Mouse (Mus musculus) lung, postnatal 14 days (tissue): ENCODE data around the gene Prdx2.

Source experiments
- DNase-seq: peaks from one replicate; pipeline ENCODE4 v3.0.0; 2021

Prdx2 gene

DNA sequence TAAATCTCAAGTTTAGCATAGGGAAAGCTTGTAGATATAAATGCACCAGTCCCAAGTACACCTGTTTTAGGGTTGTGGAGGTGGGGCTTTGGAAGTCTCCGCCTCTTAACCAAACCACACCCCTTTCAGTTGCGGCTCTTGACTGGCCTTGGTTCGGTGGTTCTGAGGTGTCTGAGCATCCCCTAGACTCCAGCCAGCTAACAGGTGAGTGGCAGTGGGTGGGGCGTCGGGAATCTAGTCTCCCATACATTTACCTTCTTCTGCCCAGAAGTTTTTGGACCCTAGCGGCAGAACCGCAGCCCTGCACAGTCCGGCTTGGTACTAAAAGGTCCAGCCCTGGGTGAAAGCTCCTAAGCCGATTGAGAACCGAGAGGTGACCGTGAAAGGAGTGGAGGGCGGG, 19.6 kb upstream of the Prdx2 start:
- DNase-seq: no peak

DNA sequence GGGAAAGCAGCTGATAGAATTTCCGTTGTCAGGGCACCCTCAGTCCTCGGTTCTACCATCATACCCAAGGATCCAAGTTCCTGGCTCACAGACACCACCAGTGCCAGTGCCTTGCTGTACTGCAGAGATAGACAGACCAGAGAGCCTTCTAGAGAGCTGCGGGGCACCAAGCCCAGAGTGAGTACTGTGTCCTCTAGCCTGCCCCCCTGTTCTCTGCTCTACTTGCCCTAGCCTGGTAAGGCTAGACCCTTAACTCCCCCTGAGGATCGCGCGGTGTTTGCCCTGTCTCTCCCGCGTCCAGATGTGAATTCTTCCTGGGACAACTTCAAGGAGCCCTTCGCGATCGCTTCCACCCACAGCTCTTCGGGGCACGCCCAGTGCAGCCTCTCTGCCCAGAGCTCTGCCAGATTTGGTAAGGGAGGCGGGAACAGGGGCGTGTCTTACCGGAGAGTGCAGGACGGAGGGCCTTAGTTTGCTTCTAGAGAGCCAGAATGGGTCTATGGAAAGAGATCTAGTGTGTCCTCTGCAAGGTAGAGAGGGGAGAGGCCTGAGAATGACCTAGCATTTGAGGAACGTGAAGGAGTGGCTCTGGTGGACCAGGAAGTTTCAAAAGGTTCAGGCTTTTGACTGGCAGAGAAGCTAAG, 16.7 kb upstream of the Prdx2 start:
- DNase-seq: peak; percentile 64

DNA sequence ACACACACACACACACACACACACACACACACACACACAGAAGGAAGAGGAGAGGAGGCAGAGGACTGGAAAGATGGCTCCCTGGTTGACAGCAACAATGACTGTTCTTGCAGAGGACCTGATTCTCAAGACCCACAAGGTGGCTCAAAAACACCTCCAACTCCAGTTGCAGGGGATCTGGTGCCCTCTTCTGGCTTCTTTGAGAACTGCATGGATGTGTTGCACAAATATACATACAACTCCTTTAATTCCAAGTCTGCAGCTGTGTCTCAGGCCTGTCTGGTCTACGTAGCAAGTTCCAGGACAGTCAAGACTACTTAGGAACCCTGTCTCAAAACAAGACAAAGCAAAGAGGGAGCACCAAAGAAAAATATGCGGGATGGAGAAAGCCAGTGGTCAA, 12.6 kb upstream of the Prdx2 start:
- peak; percentile 77 for DNase-seq

- no peak for DNase-seq
Observed at GRCm38 (mm10) chr8:84959811-84960210, 9.6 kb upstream of the Prdx2 start.

DNA sequence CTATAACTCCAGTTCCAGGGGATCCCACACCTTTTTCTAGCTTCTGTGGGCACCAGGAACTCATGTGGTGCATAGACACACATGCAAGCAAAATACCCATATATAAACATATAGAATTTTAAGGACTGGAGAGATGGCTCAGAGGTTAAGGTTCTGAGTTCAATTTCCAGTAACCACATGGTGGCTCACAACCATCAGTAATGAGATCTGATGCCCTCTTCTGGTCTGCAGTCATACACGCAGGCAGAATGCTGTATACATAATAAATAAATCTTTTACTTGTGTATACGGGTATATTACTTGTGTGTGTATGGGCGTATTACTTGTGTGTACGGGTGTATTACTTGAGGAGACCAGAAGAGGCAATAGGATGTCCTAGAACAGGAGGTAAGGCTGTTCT, 5.4 kb upstream of the Prdx2 start:
- no peak for DNase-seq

DNA sequence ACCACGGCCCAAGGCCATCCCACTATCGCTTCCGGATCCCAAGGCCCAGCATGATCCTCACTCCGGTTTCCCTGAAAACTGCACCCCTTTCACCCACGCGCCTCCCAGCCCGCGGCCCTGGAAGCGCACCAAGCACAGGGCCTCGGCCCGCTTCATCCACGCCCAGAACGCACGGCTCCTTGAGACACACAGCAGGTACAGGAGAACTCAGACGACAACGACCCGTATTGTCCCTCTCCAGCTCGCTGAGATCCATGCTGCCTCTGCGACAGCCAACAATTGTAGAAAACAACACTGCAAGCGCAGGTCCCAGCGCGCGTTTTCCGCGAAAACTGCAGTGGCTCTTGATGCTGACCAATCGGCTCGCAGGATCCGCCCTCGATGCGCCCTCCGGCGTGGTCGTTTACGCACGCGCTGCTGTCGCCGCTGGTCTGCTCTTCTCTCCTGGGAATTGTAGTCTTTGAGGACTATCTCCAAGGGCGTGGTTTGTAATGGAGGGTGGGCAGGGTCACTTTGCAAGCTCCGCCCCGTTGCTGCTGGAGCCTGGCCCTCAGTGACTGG, 3.6 kb upstream of the Prdx2 start:
- peak; percentile 92 for DNase-seq

DNA sequence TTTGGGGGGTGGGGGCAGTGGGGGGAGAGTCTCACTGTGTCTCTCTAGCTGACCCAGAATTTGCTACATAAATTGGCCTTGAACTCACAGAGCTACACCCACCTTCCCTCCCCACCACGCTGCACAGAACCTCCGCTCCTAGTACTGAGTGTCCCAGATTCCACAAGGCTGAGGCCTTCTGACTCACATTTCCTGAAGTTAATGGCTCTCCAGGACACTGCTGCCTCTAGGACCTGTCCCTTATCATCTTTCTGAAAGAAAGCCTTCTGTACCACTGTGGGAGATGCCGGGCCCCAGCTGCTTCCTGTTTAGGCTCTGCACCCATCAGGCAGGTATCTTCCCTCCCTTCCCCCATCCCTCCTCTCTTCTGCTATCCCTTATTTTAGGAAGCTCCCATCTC, 2.8 kb upstream of the Prdx2 start:
- no peak for DNase-seq

DNA sequence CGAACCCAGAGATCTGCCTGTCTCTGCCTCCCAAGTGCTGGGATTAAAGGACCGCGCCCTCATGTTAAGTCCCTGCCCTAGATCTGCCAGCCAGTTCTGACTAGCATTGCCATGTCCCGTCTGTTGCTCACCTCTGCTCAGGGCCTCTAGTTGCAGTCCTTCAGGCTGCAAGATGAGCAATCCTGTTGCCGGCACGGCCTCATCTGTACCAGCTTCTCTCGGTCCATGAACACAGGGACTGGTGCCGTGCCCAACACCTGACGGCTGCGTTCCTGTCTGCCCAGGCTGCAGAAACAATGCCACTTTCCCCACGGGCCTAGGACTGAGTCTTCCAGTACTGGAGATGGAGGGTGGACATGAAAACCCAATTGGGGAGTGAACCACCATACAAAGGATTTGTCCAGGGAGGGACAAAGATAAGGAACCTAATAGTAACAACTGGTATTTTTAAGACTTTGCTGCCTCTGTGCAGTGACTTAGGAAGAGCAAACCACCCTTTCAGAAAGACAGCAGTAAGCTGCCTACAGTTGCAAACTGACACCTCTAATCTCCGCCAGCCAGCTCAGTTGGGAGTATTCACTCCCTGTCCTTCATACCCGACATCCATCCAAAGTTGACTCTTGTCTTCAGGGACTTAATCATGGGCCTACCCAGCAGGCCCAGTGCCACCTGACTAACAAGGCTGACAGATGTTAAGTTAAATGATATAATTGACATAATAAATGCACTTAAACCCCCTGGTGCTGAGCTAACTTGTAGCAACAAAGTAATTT, 1.7 kb upstream of the Prdx2 start:
- DNase-seq: no peak

- DNase-seq: no peak
Observed at GRCm38 (mm10) chr8:84968650-84969049, 737 bp upstream of the Prdx2 start.

DNA sequence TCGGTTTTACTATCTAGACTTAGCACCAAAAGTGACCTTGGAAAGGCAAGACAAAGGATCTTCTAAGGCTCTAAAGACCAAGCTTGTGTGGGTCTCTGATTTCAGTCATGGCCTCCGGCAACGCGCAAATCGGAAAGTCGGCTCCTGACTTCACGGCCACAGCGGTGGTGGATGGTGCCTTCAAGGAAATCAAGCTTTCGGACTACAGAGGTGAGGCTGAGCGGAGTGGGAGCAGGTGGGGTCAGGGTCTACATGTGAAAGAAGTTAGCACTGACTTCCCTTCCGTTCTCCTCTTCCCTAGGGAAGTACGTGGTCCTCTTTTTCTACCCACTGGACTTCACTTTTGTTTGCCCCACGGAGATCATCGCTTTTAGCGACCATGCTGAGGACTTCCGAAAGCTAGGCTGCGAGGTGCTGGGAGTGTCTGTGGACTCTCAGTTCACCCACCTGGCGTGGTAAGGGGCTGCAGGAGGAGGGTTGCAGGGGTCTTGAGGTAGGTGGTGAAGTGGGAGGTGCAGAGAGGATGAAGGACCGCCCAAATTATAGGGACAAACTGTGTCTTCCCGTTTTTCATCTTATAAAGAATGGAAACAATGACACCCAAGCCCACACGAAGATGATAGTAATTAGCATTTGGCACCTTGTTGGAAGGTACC, 876 bp downstream of the Prdx2 start:
- DNase-seq: no peak

DNA sequence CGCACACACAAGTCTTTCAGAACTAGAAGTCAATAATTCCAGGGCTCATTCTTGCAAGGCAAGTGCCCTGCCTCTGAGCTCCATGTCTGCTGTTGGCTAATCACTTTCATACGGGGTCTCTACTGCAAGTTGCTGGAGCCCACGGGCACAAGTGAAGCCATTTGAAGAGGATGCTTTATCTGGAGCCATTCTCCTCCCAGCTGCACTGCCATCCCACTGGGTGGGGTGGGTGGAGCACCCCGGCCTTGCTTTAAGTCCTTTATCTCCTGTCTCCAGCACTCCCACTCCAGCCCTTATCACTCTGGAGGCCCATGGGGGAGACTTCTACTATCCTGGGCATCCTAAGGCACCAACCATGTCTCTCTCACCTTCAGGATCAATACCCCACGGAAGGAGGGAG, 1.5 kb downstream of the Prdx2 start:
- no peak for DNase-seq

- DNase-seq: no peak
Observed at GRCm38 (mm10) chr8:84973079-84973478, 3.7 kb downstream of the Prdx2 start.

DNA sequence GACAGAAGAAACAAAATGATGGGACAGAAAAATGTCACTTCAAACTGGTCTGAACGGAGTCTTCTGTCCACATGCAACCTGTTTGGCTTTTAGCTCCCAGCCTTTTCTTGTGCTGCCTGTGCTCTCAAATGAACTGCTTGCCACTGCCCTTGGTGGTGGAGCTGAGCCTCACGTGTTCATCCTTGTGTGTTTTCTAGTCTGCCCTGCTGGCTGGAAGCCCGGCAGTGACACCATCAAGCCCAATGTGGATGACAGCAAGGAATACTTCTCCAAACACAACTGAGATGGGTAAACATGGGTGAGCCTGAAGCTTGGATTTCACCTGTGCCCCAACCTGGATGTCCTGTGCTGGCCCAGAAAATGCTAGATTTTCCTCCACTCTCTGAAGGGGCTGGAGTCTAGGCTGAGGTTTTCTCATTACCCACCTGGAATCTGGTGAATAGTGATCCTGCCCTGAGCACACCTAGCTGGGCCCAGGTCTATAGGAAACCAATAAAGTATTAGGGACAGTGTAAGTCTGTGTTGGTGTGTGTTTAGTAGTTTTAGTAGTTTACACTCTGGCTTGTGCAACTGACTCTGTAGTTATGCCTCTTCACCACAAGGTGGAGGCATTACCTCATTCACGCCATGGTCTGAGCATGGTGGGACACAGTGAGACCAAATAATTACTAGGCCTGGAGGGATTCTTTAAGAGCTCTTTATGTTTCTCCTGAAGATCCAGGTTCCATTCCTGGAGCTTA, 4.6 kb downstream of the Prdx2 start:
- DNase-seq: peak; percentile 64

DNA sequence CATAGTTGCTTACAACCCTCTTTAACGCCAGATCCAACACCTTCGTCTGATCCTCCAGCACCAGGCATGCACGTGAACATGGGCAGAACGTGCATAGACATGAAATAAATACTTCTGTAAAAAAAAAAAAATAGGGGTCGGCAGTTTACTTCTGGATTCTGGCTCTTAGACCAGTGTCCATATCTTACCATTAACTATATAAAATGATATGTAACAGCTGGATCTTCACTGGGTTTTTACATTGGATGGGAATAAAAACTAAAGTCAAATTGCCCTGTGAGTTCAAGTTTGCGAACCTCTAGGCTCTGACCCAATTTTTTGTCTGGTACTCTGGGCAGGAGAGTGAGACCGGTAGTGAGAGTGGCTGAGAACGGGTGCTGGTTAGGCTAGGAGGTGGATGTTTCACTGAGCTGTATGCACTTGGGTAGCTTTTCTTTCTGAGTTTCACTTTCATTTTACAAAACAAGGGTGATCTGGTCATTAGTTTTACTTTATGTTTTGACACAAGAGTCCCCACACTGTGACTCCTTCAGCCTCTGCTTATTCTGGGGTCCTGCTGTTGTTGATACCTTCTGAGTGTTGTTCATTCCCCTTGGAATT, 5.3 kb downstream of the Prdx2 start:
- DNase-seq: no peak

- peak; percentile 80 for DNase-seq
Observed at GRCm38 (mm10) chr8:84975434-84975833, 6.0 kb downstream of the Prdx2 start.

- DNase-seq: peak; percentile 98
Observed at GRCm38 (mm10) chr8:84976031-84976762, 6.8 kb downstream of the Prdx2 start.

DNA sequence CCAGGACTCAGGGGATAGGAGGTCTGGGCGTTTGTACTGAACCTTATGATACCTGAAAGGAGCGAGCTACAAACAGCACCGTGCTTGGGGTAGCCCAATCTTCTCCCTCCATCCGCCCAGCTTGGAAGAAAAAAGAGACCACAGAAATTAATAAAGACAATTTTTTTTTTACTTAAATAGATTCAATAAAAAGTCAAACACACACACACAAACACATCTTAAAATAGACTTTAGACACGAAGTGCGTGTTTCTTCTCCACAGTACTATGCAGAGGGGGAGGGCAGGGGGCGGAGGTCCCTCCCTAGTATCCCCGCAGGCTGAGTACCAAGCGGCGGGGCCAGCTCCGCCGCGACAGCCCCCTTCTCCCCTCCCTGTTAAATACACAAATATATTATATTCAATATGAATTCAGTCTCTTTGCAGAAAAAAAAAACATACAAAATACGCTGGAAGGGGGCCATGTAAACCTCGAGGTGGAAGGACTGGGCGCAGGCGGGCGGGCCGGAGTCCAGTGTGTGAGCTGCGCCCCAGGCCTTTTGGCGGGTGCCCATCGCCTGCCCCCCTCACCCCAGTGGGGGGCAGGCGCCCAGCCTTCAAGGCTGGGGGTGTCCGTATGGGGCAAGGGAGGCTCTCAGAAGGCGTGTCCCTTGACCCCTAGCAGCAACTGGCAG, 7.5 kb downstream of the Prdx2 start:
- DNase-seq: no peak

GRCm38 (mm10) chr8:84977435-84978247, 8.3 kb downstream of the Prdx2 start:
- DNase-seq: peak; percentile 73

- peak; percentile 97 for DNase-seq
Observed at GRCm38 (mm10) chr8:84978248-84978940, 9.0 kb downstream of the Prdx2 start, which contains the start of gene Junb. Gene Junb, minus strand, starts transcription at chr8:84978718.
